Mouse (Mus musculus) ES-E14 (cell line): Measurements from ENCODE around the gene Hoxa3. TPM values are rescaled to one million over a fixed set of nuclear protein-coding genes. Genes with fewer than 3 reads are reported as not detected.

ENCODE experiments used
- DNase-seq: peaks from one replicate; pipeline ENCODE4 v3.0.0-alpha.2; 2013; ENCODE audit warnings: low read depth, low spot score
- H3K27ac ChIP-seq: 2 replicates; pipeline ENCODE4 v1.5.1; 2012; ENCODE audit warnings: low read depth, mild to moderate bottlenecking, low read length, moderate library complexity, mixed read lengths; ENCODE audit not compliant: poor library complexity, insufficient read depth, severe bottlenecking
- H3K36me3 ChIP-seq: 2 replicates; pipeline ENCODE4 v1.6.1; 2012; ENCODE audit warnings: mild to moderate bottlenecking, low read length, moderate library complexity, mixed read lengths; ENCODE audit not compliant: control insufficient read depth, poor library complexity, insufficient read depth, severe bottlenecking
- H3K4me1 ChIP-seq, 2 experiments: fragments of 150-350 bp in 1 of 2; sonication (generic) in 1 of 2; 2 replicates each; pipeline ENCODE4 v1.6.1; 2012; ENCODE audit warnings: low read length in 2 of 2, mild to moderate bottlenecking in 1 of 2, mixed read lengths in 1 of 2; ENCODE audit not compliant: control insufficient read depth in 2 of 2, insufficient read depth in 2 of 2, poor library complexity in 1 of 2
- H3K4me3 ChIP-seq, 2 experiments: fragments of 150-350 bp in 1 of 2; sonication (generic) in 1 of 2; 2 replicates each; pipeline ENCODE4 v1.5.1; 2012; ENCODE audit warnings: low read length in 2 of 2, low read depth in 1 of 2, mild to moderate bottlenecking in 1 of 2, mixed read lengths in 1 of 2; ENCODE audit not compliant: insufficient read depth in 1 of 2, poor library complexity in 1 of 2, severe bottlenecking in 1 of 2
- H3K9ac ChIP-seq: 2 replicates; pipeline ENCODE4 v1.6.1; 2012; ENCODE audit warnings: low read depth, mild to moderate bottlenecking, low read length, mixed read lengths; ENCODE audit not compliant: poor library complexity, insufficient read depth, severe bottlenecking
- H3K9me3 ChIP-seq: fragments of 150-350 bp; sonication (generic); 2 replicates; pipeline ENCODE4 v1.6.1; 2012; ENCODE audit warnings: low read depth, mild to moderate bottlenecking, low read length; ENCODE audit not compliant: control insufficient read depth, insufficient read depth
- CHD2 ChIP-seq: IDR thresholded peaks from 2 replicates; pipeline ENCODE4 v1.6.1; 2014; ENCODE audit warnings: mild to moderate bottlenecking, low read depth, low read length, inconsistent platforms
- HCFC1 ChIP-seq: IDR thresholded peaks from 2 replicates; pipeline ENCODE4 v1.6.1; 2012; ENCODE audit warnings: low read length, inconsistent platforms, borderline replicate concordance; ENCODE audit not compliant: insufficient read depth
- MAFK ChIP-seq: IDR thresholded peaks from 2 replicates; pipeline ENCODE4 v1.6.1; 2014; ENCODE audit warnings: mild to moderate bottlenecking, low read depth, low read length, inconsistent platforms; ENCODE audit not compliant: insufficient read depth
- ZC3H11A ChIP-seq: IDR thresholded peaks from 2 replicates; pipeline ENCODE4 v1.6.1; 2012; ENCODE audit warnings: low read depth, mild to moderate bottlenecking, inconsistent platforms, low read length, borderline replicate concordance
- ZNF384 ChIP-seq: IDR thresholded peaks from 2 replicates; pipeline ENCODE4 v1.6.1; 2012; ENCODE audit warnings: low read depth, low read length, inconsistent platforms
- in situ Hi-C, 2 experiments: fragments of 600-800 bp; cut with MboI; formaldehyde crosslinking; loops; one replicate each; pipeline ENCODE4 v1.15.1; 2025; ENCODE audit warnings: low sequenced_read_pairs in 2 of 2, inconsistent platforms in 1 of 2; ENCODE audit not compliant: unreplicated experiment in 2 of 2
- total RNA-seq: library from RNA; depleted of rRNA; stranded (reverse); fragments of 300-350 nt; gene quantifications from 2 replicates; pipeline ENCODE4 v1.2.3, GENCODE M21; 2012

Hoxa3 gene
- total RNA-seq, 1 experiment = 0.27 TPM

- no peaks in the 10 kb centered on the region for H3K9me3 ChIP-seq
- H3K27ac ChIP-seq = no peak overlapping the region
- H3K4me1 ChIP-seq = peaks cover 0 to 5% of the 10 kb centered on the region in 2 experiments; a peak in 1 of 4 replicates
- in situ Hi-C loops = no loop called here
- DNase-seq = no peak
- no peaks in the 10 kb centered on the region for H3K36me3 ChIP-seq
- TF ChIP-seq CHD2 (no peak), ZNF384 (no peak), ZC3H11A (no peak), MAFK (no peak), HCFC1 (no peak)
- no peak overlapping the region for H3K9ac ChIP-seq
- H3K4me3 ChIP-seq = peak overlapping the region; percentile 6 to 28; a peak in 2 of 4 replicates
These were observed 20.7 kb upstream of the Hoxa3 start for GRCm38 (mm10) chr6:52233546-52234427.

GRCm38 (mm10) chr6:52232984-52233545 lies 19.9 kb upstream of the Hoxa3 start:
- H3K36me3 ChIP-seq = no peaks in the 10 kb centered on the region
- no peak overlapping the region for H3K4me3 ChIP-seq
- DNase-seq = no peak
- H3K9me3 ChIP-seq = no peaks in the 10 kb centered on the region
- in situ Hi-C loops = no loop called here
- no peak for TF ChIP-seq ZNF384
- TF ChIP-seq ZC3H11A = no peak
- no peak for TF ChIP-seq CHD2
- no peak overlapping the region for H3K27ac ChIP-seq
- no peak overlapping the region for H3K9ac ChIP-seq
- H3K4me1 ChIP-seq = peaks cover 0 to 5% of the 10 kb centered on the region in 2 experiments; a peak in 1 of 4 replicates

- no peak for DNase-seq
- no peaks in the 10 kb centered on the region for H3K9me3 ChIP-seq
- no peak overlapping the region for H3K4me3 ChIP-seq
- H3K27ac ChIP-seq = no peak overlapping the region
- H3K9ac ChIP-seq = no peak overlapping the region
- TF ChIP-seq MAFK = no peak
- no peak for TF ChIP-seq ZC3H11A
- TF ChIP-seq HCFC1 = no peak
- no peak for TF ChIP-seq ZNF384
- TF ChIP-seq CHD2 = no peak
- H3K36me3 ChIP-seq = no peaks in the 10 kb centered on the region
- H3K4me1 ChIP-seq = peaks cover 0 to 5% of the 10 kb centered on the region in 2 experiments; a peak in 1 of 4 replicates
- in situ Hi-C loops = no loop called here
These were observed 19.4 kb upstream of the Hoxa3 start for GRCm38 (mm10) chr6:52232568-52232965.

- Histone ChIP-seq H3K9me3 (no peaks in the 10 kb centered on the region), H3K4me1 (peaks cover 0 to 5% of the 10 kb centered on the region in 2 experiments; a peak in 1 of 4 replicates), H3K36me3 (no peaks in the 10 kb centered on the region), H3K4me3 (no peak overlapping the region), H3K9ac (no peak overlapping the region), H3K27ac (no peak overlapping the region)
- TF ChIP-seq CHD2 = no peak
- no peak for TF ChIP-seq ZNF384
- TF ChIP-seq HCFC1 = no peak
- no peak for TF ChIP-seq MAFK
- DNase-seq = no peak
- in situ Hi-C loops = no loop called here
These were observed 18.9 kb upstream of the Hoxa3 start for GRCm38 (mm10) chr6:52231885-52232567.
